Mouse (Mus musculus): ENCODE results near the gene F5. TPM values are rescaled to one million over a fixed set of nuclear protein-coding genes. Genes with fewer than 3 reads are reported as not detected.
"Not testable (repeated sequence)": the region's sequence is repeated elsewhere in the genome, so short reads cannot be mapped to it uniquely, and the experiment has no call there.

Gene F5
- polyA plus RNA-seq, 1 experiment from 2014 or later = 0.13 TPM

DNA sequence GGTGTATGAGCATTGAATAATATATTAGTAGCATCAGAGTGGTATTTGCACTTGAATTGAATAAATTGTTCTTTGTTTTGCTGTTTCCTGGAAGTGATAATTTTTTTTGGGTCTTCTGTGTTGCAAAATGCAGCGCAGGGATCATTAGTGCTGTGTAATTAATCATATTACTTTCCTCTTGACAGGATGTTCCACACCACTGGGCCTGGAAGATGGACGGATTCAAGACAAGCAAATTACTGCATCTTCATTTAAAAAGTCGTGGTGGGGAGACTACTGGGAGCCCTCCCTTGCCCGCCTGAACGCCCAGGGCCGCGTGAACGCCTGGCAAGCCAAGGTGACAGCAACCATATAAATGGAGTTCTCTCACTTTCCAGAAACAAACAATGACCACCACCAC is 62.6 kb downstream of the F5 start:
- Histone ChIP-seq H3K4me2 (replicated peaks) (no peak overlapping the region), H3K4me3 (no peak overlapping the region), H3K36me3 (no peaks in the 10 kb centered on the region), H3K27ac (replicated peaks) (no peak overlapping the region), H3K9me3 (no peaks in the 10 kb centered on the region), H3K27me3 (peaks cover 8% of the 10 kb centered on the region; the same call in 1 of the 2 replicates), H3K9ac (replicated peaks) (no peak overlapping the region), H3K4me1 (0 out of 2 replicates have a peak, but pooled peaks cover 4% of the 10 kb centered on the region)
- no peak for ATAC-seq (ENCODE audit: low FRiP score, low read depth)
- 60% methylated on average over 8 of the region's 8 CpGs for WGBS

DNA sequence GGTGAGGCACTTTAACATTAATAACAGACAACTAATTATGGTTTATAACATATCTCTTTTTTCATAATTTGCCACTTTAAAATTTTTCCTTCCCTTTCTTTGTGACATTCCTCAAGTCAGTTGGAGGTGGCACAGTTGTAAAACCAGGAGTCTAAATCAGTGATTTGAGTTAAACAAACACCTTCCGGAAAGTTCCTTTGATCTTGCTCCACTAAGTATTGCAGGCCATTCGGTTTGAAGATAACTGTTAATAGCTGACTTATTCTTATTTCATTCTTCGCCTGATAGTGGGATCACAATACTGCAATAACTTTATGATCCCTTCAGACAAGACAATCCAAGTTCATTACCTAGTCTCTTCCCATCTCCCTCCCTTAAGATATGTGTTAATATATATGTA is 63.5 kb downstream of the F5 start:
- peaks cover 8% of the 10 kb centered on the region; the same call in 1 of the 2 replicates for H3K27me3 ChIP-seq
- no peak overlapping the region for H3K9ac ChIP-seq (replicated peaks)
- no peak overlapping the region for H3K4me3 ChIP-seq
- no peaks in the 10 kb centered on the region for H3K36me3 ChIP-seq
- H3K4me1 ChIP-seq = 0 out of 2 replicates have a peak, but pooled peaks cover 4% of the 10 kb centered on the region
- 85% methylated on average over 3 of the region's 3 CpGs for WGBS
- no peak overlapping the region for H3K4me2 ChIP-seq (replicated peaks)
- H3K27ac ChIP-seq (replicated peaks) = no peak overlapping the region
- no peaks in the 10 kb centered on the region for H3K9me3 ChIP-seq
- no peak for ATAC-seq (ENCODE audit: low FRiP score, low read depth)

DNA sequence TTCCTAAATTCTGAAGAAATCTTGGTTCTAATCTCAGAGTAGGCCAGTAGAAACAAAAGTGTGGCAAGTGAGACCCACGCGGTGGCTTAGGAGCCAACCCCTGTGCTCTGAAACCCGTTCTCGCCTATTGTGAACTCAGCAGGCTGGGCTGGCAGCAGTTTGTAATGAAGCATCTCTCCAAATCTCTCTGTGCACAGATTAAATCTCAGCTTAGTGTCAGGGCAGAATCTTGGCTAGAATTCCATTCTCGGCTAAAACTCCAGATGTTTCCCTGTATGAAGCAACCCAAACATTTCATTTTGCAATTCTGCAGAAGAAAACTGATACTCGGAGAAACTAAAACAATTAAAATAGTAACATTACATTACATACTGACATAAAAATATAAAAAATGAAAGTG is 63.9 kb downstream of the F5 start:
- Histone ChIP-seq H3K27ac (replicated peaks) (no peak overlapping the region), H3K4me3 (no peak overlapping the region), H3K4me2 (replicated peaks) (no peak overlapping the region), H3K9ac (replicated peaks) (no peak overlapping the region), H3K4me1 (0 out of 2 replicates have a peak, but pooled peaks cover 4% of the 10 kb centered on the region), H3K36me3 (no peaks in the 10 kb centered on the region), H3K27me3 (peaks cover 8% of the 10 kb centered on the region; the same call in 1 of the 2 replicates), H3K9me3 (no peaks in the 10 kb centered on the region)
- WGBS = 74% methylated on average over 6 of the region's 6 CpGs
- ATAC-seq (ENCODE audit: low FRiP score, low read depth) = no peak

DNA sequence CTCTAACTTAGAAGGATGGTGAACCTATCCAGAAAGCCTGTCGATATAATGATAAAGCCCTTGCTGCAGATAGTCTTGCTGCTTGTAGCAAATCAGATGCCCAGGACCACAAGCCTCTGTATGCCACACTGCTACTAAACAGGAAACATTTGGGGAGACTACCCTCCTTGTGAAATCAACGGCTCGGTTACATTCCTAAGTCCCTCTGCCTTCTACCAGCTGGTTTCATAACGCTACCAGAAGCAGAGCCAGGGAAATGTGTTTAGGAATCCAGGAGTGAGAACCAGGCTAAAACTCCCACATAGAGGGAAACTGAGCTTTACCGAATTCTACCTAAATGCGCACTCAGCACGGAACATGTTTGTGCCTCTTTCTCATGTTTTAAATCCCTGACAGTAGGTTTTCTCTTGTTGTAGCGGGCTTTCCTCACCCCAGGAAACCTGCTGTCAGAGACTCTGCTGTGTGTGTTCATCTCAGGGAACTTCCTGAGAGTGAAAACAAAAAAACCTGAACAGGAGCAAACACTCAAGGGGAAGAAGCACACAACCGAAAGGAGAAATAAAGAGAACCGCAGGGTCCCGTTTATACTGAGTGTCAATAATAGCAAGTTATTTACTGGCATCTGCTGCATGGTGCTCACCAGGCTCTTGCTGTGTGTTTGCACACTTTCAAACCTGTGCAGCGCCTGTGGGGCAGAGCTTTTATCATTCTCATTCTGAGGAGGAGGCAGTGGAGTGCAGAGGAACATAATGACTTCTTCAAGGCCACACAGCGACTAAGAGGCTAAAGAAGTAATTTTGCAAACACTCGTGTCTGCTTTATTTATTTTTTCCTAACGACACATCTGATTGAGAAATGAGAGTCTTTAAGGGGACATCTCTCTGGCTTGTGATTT is 66.4 kb downstream of the F5 start:
- H3K4me3 ChIP-seq = no peak overlapping the region
- 0 out of 2 replicates have a peak, but pooled peaks cover 4% of the 10 kb centered on the region for H3K4me1 ChIP-seq
- no peak for ATAC-seq (ENCODE audit: low FRiP score, low read depth)
- 36% methylated on average over 15 of the region's 15 CpGs for WGBS
- H3K9ac ChIP-seq (replicated peaks) = no peak overlapping the region
- H3K36me3 ChIP-seq = no peaks in the 10 kb centered on the region
- H3K9me3 ChIP-seq = no peaks in the 10 kb centered on the region
- no peak overlapping the region for H3K27ac ChIP-seq (replicated peaks)
- peak overlapping the region; percentile 9 for H3K4me2 ChIP-seq (replicated peaks)
- peaks cover 8% of the 10 kb centered on the region; the same call in 1 of the 2 replicates for H3K27me3 ChIP-seq

DNA sequence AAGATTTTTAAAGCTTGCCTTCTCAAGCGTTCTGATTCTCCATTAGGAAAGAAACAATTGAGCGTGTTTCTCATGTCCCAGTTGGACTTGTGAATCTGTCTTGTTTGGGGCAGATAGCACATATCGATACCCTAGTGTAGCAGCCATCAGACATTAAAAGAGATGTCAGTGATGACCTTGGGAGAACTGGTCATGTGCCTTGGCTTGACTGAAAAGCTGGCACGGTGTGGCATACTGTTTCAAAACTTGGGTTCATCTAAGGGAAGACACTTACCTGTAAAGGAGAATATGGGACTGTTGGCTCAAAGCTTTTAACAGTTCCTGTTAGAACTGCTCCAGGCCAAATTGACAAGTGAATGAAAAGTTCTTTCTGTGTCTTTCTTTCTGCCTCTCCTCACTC is 68.6 kb downstream of the F5 start:
- Histone ChIP-seq H3K9me3 (no peaks in the 10 kb centered on the region), H3K4me2 (replicated peaks) (no peak overlapping the region), H3K4me3 (no peak overlapping the region), H3K27me3 (peaks cover 8% of the 10 kb centered on the region; the same call in 1 of the 2 replicates), H3K9ac (replicated peaks) (no peak overlapping the region), H3K36me3 (no peaks in the 10 kb centered on the region), H3K4me1 (0 out of 2 replicates have a peak, but pooled peaks cover 4% of the 10 kb centered on the region), H3K27ac (replicated peaks) (no peak overlapping the region)
- 86% methylated on average over 4 of the region's 4 CpGs for WGBS
- ATAC-seq (ENCODE audit: low FRiP score, low read depth) = no peak

DNA sequence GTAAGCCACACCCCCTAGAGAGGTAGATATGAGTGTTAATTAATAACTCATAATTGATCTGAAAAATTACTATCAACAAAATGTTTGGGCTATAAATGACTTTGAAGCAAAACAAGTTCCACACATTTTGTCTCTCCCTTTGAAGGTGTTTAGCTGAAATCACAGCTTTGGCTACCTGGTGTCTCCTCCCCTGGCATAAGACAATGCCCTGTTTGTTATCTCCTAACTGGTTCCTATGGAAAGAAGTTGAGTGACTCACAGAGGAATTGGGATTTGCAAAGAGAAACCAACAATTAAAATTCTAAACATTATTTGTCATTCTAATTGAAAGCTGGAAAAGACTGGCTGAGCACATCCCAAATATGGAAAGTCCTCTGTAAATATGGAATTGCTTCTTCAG is 71.5 kb downstream of the F5 start:
- no peak overlapping the region for H3K27ac ChIP-seq (replicated peaks)
- no peaks in the 10 kb centered on the region; the same call in 1 of the 2 replicates for H3K27me3 ChIP-seq
- no peak for ATAC-seq (ENCODE audit: low FRiP score, low read depth)
- H3K4me2 ChIP-seq (replicated peaks) = no peak overlapping the region
- no peak overlapping the region for H3K4me3 ChIP-seq
- H3K4me1 ChIP-seq = 0 out of 2 replicates have a peak, but pooled peaks cover under 1% of the 10 kb centered on the region
- no peaks in the 10 kb centered on the region for H3K9me3 ChIP-seq
- no peaks in the 10 kb centered on the region for H3K36me3 ChIP-seq
- H3K9ac ChIP-seq (replicated peaks) = no peak overlapping the region

DNA sequence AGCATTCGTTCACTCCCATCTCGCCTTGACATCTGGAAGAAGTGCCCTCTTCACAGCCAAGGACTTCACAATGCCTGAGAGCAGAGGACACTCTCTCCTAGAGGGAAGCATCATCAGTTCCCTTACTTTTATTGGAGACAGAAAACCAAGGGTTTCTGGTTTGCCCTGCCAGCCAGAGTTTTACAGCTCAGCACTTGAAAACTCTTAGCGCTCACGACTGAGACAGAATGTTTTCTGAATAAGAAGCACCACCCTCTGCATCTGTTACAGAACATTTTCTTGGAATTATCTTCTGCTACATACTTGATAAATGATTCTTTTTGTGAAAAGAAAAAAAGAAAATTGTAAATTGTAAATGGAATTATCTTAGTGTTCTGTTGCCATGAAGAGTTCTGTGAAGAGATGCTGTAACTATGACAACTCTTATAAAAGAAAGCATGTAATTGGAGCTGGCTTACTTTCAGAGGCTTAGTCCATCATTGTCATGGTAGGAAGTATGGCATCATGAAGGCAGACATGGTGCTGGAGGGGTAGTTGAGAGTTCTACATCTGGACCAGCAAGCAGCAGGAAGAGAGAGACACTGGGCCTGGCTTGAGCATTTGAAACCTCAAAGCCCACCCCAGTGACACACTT is 80.4 kb downstream of the F5 start:
- H3K4me2 ChIP-seq (replicated peaks); H3K4me3 ChIP-seq; H3K27me3 ChIP-seq; H3K9ac ChIP-seq (replicated peaks); ATAC-seq (ENCODE audit: low FRiP score, low read depth); H3K27ac ChIP-seq (replicated peaks); H3K9me3 ChIP-seq; H3K4me1 ChIP-seq; H3K36me3 ChIP-seq: not testable (repeated sequence)
- WGBS = 85% methylated on average over 2 of the region's 4 CpGs

DNA sequence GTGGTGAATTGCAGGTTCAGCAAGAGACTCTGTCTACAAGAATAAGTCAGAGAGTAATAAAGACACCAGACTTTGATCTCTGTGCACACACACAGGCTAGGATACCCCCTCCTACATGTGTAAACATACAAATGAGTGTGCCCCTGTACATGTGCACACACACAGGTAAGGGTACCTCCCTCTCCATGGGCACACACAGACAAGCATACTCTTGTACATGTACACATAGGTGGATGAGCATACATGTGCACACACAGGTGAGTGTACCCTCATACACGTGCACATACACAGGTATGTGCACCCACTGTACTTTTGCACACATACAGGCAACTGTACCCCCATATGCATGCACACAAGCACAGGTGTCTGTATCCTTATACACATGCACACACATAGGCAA is 81.8 kb downstream of the F5 start:
- 81% methylated on average over 1 of the region's 1 CpGs for WGBS
- Histone ChIP-seq H3K36me3 (no peaks in the 10 kb centered on the region), H3K4me1 (no peaks in the 10 kb centered on the region), H3K27ac (replicated peaks) (no peak overlapping the region), H3K9me3 (no peaks in the 10 kb centered on the region), H3K4me3 (no peak overlapping the region), H3K27me3 (no peaks in the 10 kb centered on the region), H3K4me2 (replicated peaks) (no peak overlapping the region), H3K9ac (replicated peaks) (no peak overlapping the region)
- no peak for ATAC-seq (ENCODE audit: low FRiP score, low read depth)

DNA sequence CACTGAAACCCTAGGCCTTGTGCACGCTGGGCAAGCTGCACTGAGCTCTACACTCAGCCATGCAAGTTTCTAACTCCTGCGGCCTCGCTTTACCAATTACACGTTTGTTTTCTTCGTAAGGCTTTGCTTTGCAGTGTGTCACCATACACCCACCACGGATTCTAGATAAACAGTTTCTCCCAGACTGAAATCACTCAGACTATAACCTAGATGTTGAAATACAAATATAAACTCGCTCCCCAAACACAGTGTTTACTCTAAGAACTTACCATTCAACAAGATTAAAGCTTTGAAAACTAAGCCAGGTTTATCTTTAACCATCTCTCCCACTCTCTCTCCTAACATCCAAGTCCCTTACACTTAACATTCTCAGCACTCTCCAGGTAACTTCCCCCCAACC is 83.4 kb downstream of the F5 start:
- no peak overlapping the region for H3K27ac ChIP-seq (replicated peaks)
- WGBS = 68% methylated on average over 7 of the region's 7 CpGs
- H3K4me2 ChIP-seq (replicated peaks) = no peak overlapping the region
- no peaks in the 10 kb centered on the region for H3K4me1 ChIP-seq
- no peak overlapping the region for H3K4me3 ChIP-seq
- no peak overlapping the region for H3K9ac ChIP-seq (replicated peaks)
- no peaks in the 10 kb centered on the region for H3K9me3 ChIP-seq
- no peaks in the 10 kb centered on the region for H3K36me3 ChIP-seq
- no peaks in the 10 kb centered on the region for H3K27me3 ChIP-seq
- ATAC-seq (ENCODE audit: low FRiP score, low read depth) = no peak

DNA sequence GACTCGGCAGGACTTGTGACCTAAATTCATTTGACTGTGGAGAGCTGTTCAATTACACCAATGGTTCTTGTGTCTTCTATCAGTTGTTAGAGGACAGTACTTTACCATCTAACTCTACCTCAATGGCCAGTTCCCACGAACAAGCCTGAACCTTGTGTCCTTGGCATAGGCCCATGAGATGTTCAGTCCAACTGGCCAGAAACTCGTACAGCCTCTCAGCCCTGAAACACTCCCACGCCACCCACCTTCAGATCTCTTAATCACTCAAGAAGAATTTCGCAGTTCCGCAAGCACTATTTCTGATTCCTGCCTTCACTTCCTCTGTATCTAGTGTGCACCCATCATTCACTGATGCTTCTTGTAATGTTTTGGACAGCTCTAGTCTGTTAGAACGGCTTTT is 84.4 kb downstream of the F5 start:
- 55% methylated on average over 7 of the region's 7 CpGs for WGBS
- H3K36me3 ChIP-seq = no peaks in the 10 kb centered on the region
- no peaks in the 10 kb centered on the region for H3K9me3 ChIP-seq
- H3K9ac ChIP-seq (replicated peaks) = no peak overlapping the region
- H3K27ac ChIP-seq (replicated peaks) = no peak overlapping the region
- no peak for ATAC-seq (ENCODE audit: low FRiP score, low read depth)
- H3K4me2 ChIP-seq (replicated peaks) = no peak overlapping the region
- no peak overlapping the region for H3K4me3 ChIP-seq
- no peaks in the 10 kb centered on the region for H3K27me3 ChIP-seq
- H3K4me1 ChIP-seq = no peaks in the 10 kb centered on the region

DNA sequence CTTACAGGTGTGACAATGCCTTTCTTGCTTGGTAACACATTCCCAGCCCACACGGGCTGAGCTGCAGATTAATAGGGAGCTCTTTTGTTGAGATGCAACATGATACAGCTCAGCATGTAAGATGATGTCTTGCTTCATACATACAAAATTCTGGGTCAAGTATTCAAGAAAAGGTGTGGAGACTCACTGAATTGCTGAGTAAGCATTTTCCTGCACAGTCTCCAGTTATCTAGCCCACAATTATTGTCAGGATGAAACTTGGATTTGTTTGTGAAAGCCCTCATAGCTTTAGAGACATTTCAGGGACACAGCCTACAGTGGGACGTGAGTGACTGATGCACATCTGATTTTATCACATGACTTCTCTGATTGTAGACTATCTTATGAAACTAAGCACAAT is 89.9 kb downstream of the F5 start:
- no peak for ATAC-seq (ENCODE audit: low FRiP score, low read depth)
- WGBS = 81% methylated on average over 2 of the region's 2 CpGs
- Histone ChIP-seq H3K9ac (replicated peaks) (no peak overlapping the region), H3K27ac (replicated peaks) (no peak overlapping the region), H3K9me3 (no peaks in the 10 kb centered on the region), H3K36me3 (no peaks in the 10 kb centered on the region), H3K4me2 (replicated peaks) (no peak overlapping the region), H3K27me3 (0 out of 2 replicates have a peak, but pooled peaks cover 3% of the 10 kb centered on the region), H3K4me3 (no peak overlapping the region), H3K4me1 (no peaks in the 10 kb centered on the region)

DNA sequence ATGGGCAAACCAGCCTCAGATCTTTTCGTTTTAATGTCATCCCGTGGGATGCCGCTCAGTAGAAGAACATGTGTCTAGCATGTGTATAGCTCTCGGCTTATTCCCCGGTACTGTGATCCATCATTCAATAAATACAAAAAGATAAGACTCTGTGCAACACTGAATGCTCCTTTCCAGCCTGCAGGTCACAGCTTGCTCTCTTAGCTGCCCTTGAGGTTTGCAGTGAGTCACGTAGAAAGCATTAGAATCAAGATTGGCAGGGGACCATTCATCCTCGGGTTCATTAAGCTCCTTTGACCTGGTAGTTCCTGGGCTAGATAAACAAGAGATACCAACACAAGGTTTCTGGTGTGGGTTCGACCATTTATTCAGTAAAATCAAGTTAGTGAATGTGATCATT is 91.2 kb downstream of the F5 start:
- no peaks in the 10 kb centered on the region for H3K36me3 ChIP-seq
- peaks cover 2% of the 10 kb centered on the region; the same call in 1 of the 2 replicates for H3K4me1 ChIP-seq
- H3K4me3 ChIP-seq = no peak overlapping the region
- H3K4me2 ChIP-seq (replicated peaks) = no peak overlapping the region
- H3K27me3 ChIP-seq = peaks cover 7% of the 10 kb centered on the region; the same call in 1 of the 2 replicates
- no peak overlapping the region for H3K9ac ChIP-seq (replicated peaks)
- no peaks in the 10 kb centered on the region for H3K9me3 ChIP-seq
- ATAC-seq (ENCODE audit: low FRiP score, low read depth) = no peak
- no peak overlapping the region for H3K27ac ChIP-seq (replicated peaks)
- WGBS = 65% methylated on average over 8 of the region's 8 CpGs

All from midbrain, embryonic 12.5 days (tissue).